Mouse (Mus musculus): ENCODE data around the gene Arfgef3. TPM values are rescaled to one million over a fixed set of nuclear protein-coding genes. Genes with fewer than 3 reads are reported as not detected.

The Arfgef3 gene
- total and polyA plus RNA-seq, 3 experiments = not detected

GRCm38 (mm10) chr10:18680661-18681384 is 62.9 kb downstream of the Arfgef3 start:
- no peaks in the 10 kb centered on the region for H3K27me3 ChIP-seq (ENCODE audit: control insufficient read depth in 1 of 2, insufficient read depth in 2 of 2, low read length in 2 of 2)
- no peak for DNase-seq (ENCODE audit: low read depth, low spot score)

DNA sequence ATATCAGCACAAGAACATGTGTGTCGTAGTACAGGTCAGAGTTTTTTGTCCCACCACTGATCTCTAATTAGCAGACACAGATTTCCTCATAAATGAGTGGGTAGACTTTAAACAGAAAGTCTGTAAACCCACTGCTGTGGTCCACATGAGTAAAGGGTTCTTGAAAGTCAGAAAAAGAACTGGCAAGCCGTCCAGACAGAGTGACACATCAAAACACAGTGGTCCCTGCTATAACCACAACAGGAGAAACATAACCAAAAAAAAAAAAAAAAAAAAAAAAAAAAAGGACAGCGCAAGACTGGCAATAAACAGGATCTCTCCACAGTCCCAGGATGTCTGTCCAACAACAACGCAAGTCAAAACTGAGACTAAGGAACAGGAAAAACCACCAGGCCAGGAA is 64.9 kb downstream of the Arfgef3 start:
- no peak for DNase-seq (ENCODE audit: low read depth, low spot score)
- Histone ChIP-seq H3K36me3 (ENCODE audit: control insufficient read depth in 1 of 2, insufficient read depth in 2 of 2, low read length in 2 of 2) (no peaks in the 10 kb centered on the region), H3K27me3 (ENCODE audit: control insufficient read depth in 1 of 2, insufficient read depth in 2 of 2, low read length in 2 of 2) (no peaks in the 10 kb centered on the region), H3K9ac (ENCODE audit: control insufficient read depth, low read depth, low read length, poor library complexity, severe bottlenecking) (no peak overlapping the region), H3K9me3 (replicated peaks; ENCODE audit: insufficient read depth, low read length) (no peaks in the 10 kb centered on the region), H3K79me2 (ENCODE audit: control insufficient read depth, insufficient read depth, low read length, poor library complexity) (no peaks in the 10 kb centered on the region), H3K4me1 (ENCODE audit: control insufficient read depth in 1 of 2, insufficient read depth in 2 of 2, low read length in 2 of 2) (no peaks in the 10 kb centered on the region), H3K27ac (ENCODE audit: control insufficient read depth, low read depth, low read length) (no peak overlapping the region), H3K4me3 (ENCODE audit: control insufficient read depth in 1 of 2, insufficient read depth in 1 of 2, low read depth in 2 of 2, low read length in 2 of 2) (no peak overlapping the region)
- no peak for TF ChIP-seq CHD1 (IDR thresholded peaks at IDR 0.05; ENCODE audit: low read depth, low read length)
- no peak for TF ChIP-seq MXI1 (IDR thresholded peaks at IDR 0.05; ENCODE audit: low read depth, low read length)
- no peak for TF ChIP-seq E2F4 (IDR thresholded peaks at IDR 0.05; ENCODE audit: borderline replicate concordance, low read depth, low read length)
- TF ChIP-seq SMC3 (IDR thresholded peaks at IDR 0.05; ENCODE audit: low read depth, low read length) = no peak
- TF ChIP-seq CHD2 (IDR thresholded peaks at IDR 0.05; ENCODE audit: low read length) = no peak
- no peak for TF ChIP-seq MAX (IDR thresholded peaks at IDR 0.05; ENCODE audit: low read length)
- TF ChIP-seq POLR2AphosphoS2 (IDR thresholded peaks at IDR 0.05; ENCODE audit: low read length) = no peak
- no peak for TF ChIP-seq MEF2A (IDR thresholded peaks at IDR 0.05; ENCODE audit: extremely low read depth, insufficient replicate concordance, low read depth, low read length, poor library complexity, severe bottlenecking)
- no peak for TF ChIP-seq TBP (IDR thresholded peaks at IDR 0.05; ENCODE audit: low read depth, low read length)
- TF ChIP-seq UBTF (IDR thresholded peaks at IDR 0.05; ENCODE audit: borderline replicate concordance, insufficient read depth, low read depth, low read length) = no peak
- TF ChIP-seq POLR2AphosphoS5 (IDR thresholded peaks at IDR 0.05; ENCODE audit: borderline replicate concordance, low read depth, low read length) = no peak
- no peak for TF ChIP-seq MYB (IDR thresholded peaks at IDR 0.05; ENCODE audit: low read depth, low read length)
- TF ChIP-seq USF1 (IDR thresholded peaks at IDR 0.05; ENCODE audit: low read depth, low read length) = no peak
- TF ChIP-seq NELFE (IDR thresholded peaks at IDR 0.05; ENCODE audit: low read depth, low read length) = no peak
- no peak for TF ChIP-seq ZC3H11A (IDR thresholded peaks at IDR 0.05; ENCODE audit: low read depth, low read length)
- no peak for TF ChIP-seq TAL1 (IDR thresholded peaks at IDR 0.05; ENCODE audit: low read length)

More at GRCm38 (mm10) chr10:18680661-18681384, 62.9 kb downstream of the Arfgef3 start:
- no peaks in the 10 kb centered on the region for H3K79me2 ChIP-seq (ENCODE audit: control insufficient read depth, insufficient read depth, low read length, poor library complexity)
- H3K27ac ChIP-seq (ENCODE audit: control insufficient read depth, low read depth, low read length) = no peak overlapping the region
- H3K9ac ChIP-seq (ENCODE audit: control insufficient read depth, low read depth, low read length, poor library complexity, severe bottlenecking) = no peak overlapping the region
- no peaks in the 10 kb centered on the region for H3K9me3 ChIP-seq (replicated peaks; ENCODE audit: insufficient read depth, low read length)
- H3K4me1 ChIP-seq (ENCODE audit: control insufficient read depth in 1 of 2, insufficient read depth in 2 of 2, low read length in 2 of 2) = no peaks in the 10 kb centered on the region
- TF ChIP-seq EP300 (IDR thresholded peaks at IDR 0.05; ENCODE audit: low read depth in 1 of 2, low read length in 2 of 2) = no peak
- no peak for TF ChIP-seq ZKSCAN1 (IDR thresholded peaks at IDR 0.05; ENCODE audit: low read depth, low read length)
- TF ChIP-seq ZNF384 (IDR thresholded peaks at IDR 0.05; ENCODE audit: low read depth, low read length) = no peak
- no peak for TF ChIP-seq GABPA (IDR thresholded peaks at IDR 0.05; ENCODE audit: low read depth, low read length)
- no peak for TF ChIP-seq MAZ (IDR thresholded peaks at IDR 0.05; ENCODE audit: low read depth, low read length)
- no peak for TF ChIP-seq SMC3 (IDR thresholded peaks at IDR 0.05; ENCODE audit: low read depth, low read length)
- TF ChIP-seq ZMIZ1 (IDR thresholded peaks at IDR 0.05; ENCODE audit: low read depth, low read length) = no peak
- no peak for TF ChIP-seq SIN3A (IDR thresholded peaks at IDR 0.05; ENCODE audit: low read length)
- no peak for TF ChIP-seq ZC3H11A (IDR thresholded peaks at IDR 0.05; ENCODE audit: low read depth, low read length)
- TF ChIP-seq POLR2A (IDR thresholded peaks at IDR 0.05; ENCODE audit: control insufficient read depth in 1 of 2, insufficient read depth in 1 of 2, low read depth in 1 of 2, low read length in 2 of 2, poor library complexity in 1 of 2) = no peak
- TF ChIP-seq MXI1 (IDR thresholded peaks at IDR 0.05; ENCODE audit: low read depth, low read length) = no peak
- no peak for TF ChIP-seq MYB (IDR thresholded peaks at IDR 0.05; ENCODE audit: low read depth, low read length)
- no peak for TF ChIP-seq NRF1 (IDR thresholded peaks at IDR 0.05; ENCODE audit: insufficient read depth, low read depth, low read length, poor library complexity, severe bottlenecking)
- TF ChIP-seq ELF1 (IDR thresholded peaks at IDR 0.05; ENCODE audit: low read depth, low read length) = no peak
- TF ChIP-seq GATA1 (IDR thresholded peaks at IDR 0.05; ENCODE audit: low read depth, low read length) = no peak
- TF ChIP-seq KAT2A (conservative IDR thresholded peaks at IDR 0.05; ENCODE audit: low read depth, low read length) = no peak
- no peak for TF ChIP-seq USF2 (IDR thresholded peaks at IDR 0.05; ENCODE audit: borderline replicate concordance in 1 of 2, insufficient read depth in 1 of 2, low read depth in 1 of 2, low read length in 2 of 2)
- no peak for TF ChIP-seq TBP (IDR thresholded peaks at IDR 0.05; ENCODE audit: low read depth, low read length)
- no peak for TF ChIP-seq UBTF (IDR thresholded peaks at IDR 0.05; ENCODE audit: borderline replicate concordance, insufficient read depth, low read depth, low read length)
- H3K36me3 ChIP-seq (ENCODE audit: control insufficient read depth in 1 of 2, insufficient read depth in 2 of 2, low read length in 2 of 2) = no peaks in the 10 kb centered on the region
- no peak overlapping the region for H3K4me3 ChIP-seq (ENCODE audit: control insufficient read depth in 1 of 2, insufficient read depth in 1 of 2, low read depth in 2 of 2, low read length in 2 of 2)

Measured in MEL (cell line).